Mouse (Mus musculus) thymus, postnatal 25 days (tissue): Measurements from ENCODE around the gene Tmcc3.

ENCODE experiments used
- DNase-seq: peaks from one replicate; pipeline ENCODE4 v3.0.0; 2022

The Tmcc3 gene

GRCm38 (mm10) chr10:94477366-94478225, 165.8 kb downstream of the Tmcc3 start:
- DNase-seq, result no peak

DNA sequence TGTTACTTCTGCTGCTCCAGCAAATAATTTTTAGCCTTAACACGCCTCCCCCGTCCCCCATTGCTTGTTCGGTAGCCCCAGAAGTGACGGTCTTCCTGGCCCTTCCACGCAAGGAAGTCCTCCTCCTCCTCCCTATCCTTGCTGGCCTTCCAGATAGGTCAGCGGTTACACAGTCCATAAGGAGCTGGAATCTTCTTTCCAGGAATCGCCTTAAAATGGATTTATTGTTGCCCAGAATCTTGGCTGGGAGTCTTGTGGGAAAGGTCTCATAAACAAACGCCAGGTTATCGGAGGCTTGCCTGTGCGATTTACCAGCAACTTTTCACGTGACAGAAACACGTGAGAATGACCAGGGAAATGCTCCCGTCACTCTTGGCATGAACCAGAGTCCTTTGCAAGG, 167.9 kb downstream of the Tmcc3 start:
- DNase-seq, result no peak

GRCm38 (mm10) chr10:94480380-94481101, 168.8 kb downstream of the Tmcc3 start:
- no peak for DNase-seq

DNA sequence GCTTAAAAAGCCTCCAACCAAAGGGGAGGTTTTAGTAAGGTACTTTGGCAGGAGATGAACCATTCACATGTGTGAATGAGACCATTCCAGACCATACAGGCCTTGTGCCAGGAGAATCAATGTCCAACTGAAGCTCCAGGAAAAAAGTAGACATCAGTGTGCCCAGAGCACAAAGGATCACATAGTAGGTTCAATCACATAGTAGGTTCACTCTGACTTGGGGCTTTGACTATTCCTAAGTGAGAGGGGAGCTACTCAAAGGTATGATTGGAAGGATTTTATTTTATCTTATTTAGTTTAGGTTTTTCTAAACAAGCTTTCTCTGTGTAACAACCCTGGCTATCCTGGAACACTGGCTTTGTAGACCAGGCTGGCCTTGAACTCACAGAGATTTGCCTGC, 169.9 kb downstream of the Tmcc3 start:
- no peak for DNase-seq

GRCm38 (mm10) chr10:94486179-94486578, 174.4 kb downstream of the Tmcc3 start:
- DNase-seq, result no peak

GRCm38 (mm10) chr10:94489509-94489908, 177.8 kb downstream of the Tmcc3 start:
- DNase-seq, result no peak

DNA sequence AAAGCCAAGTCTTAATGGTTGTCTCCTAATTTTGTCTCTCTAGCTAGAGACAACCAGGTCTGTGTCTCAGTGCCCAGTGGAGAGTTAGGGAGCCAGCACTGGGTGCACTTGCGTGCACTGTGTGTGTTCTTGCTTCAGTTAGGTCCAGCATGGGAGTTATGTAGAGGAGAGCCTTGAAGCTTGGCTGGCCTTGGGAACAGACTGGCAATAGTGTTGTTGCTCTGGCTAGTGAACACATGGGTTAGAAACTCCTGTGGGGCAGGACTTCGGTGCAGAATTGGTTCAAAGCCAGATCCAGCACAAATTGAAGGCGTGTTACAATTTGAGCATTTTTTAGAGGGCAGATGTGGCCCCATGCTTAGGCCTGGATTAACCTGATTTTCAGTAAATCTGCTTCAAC, 179.3 kb downstream of the Tmcc3 start:
- DNase-seq, result no peak

GRCm38 (mm10) chr10:94494403-94494846, 182.7 kb downstream of the Tmcc3 start:
- no peak for DNase-seq

- no peak for DNase-seq
Observed at GRCm38 (mm10) chr10:94495496-94496235, 183.9 kb downstream of the Tmcc3 start.

- no peak for DNase-seq
Observed at GRCm38 (mm10) chr10:94496826-94497440, 185.2 kb downstream of the Tmcc3 start.

DNA sequence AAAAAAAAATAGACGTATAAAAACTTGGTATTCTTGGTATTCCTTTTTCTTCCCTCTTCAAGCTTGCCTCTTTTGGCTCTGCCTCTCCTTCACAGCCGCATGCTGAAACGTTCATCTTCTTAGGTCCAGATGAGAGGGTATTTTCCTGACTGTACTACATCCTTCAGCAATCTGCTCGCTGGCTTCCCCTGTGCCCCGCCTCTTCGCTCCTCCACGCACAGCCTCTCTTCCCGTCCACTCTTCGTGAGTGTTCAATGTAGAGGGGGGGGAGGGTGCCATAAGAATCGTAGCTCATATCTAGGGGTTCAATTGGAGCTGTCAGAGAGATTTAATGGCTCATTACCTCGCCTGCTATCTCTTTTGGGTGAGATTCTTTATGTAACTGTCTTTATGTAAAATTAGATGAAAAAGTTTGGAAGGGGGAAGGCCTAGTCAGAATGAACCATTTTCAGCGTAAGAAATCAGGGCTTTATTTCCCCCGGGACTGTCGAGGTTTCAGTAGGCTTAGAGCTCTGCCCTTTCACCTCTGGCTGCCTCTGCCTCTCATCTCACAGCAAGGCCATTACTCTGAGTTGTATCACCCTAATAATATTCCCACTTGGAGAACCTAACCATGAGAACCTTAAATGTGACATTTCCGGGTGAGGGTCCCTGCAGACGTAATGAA, 188.6 kb downstream of the Tmcc3 start:
- no peak for DNase-seq

DNA sequence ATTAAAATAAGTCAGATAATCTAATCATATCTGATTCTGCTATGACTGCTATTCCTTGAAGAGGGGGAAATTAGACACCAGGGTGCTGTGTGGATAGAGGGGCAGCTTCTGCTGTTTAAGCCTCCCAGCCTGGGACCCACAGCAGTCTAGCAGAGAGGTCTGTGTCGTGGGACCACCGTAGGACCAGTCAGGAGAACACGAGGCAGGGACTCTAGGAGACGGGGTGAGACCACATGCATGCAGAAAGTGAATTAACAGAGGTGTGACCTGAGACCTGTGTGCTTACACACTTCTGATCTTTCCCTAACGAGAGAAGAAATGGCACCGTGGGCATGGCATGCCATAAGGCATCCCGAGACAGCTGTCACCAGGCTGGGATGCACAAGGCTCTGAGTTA, 189.1 kb downstream of the Tmcc3 start:
- DNase-seq, result no peak

GRCm38 (mm10) chr10:94501796-94502195, 190.0 kb downstream of the Tmcc3 start:
- no peak for DNase-seq

DNA sequence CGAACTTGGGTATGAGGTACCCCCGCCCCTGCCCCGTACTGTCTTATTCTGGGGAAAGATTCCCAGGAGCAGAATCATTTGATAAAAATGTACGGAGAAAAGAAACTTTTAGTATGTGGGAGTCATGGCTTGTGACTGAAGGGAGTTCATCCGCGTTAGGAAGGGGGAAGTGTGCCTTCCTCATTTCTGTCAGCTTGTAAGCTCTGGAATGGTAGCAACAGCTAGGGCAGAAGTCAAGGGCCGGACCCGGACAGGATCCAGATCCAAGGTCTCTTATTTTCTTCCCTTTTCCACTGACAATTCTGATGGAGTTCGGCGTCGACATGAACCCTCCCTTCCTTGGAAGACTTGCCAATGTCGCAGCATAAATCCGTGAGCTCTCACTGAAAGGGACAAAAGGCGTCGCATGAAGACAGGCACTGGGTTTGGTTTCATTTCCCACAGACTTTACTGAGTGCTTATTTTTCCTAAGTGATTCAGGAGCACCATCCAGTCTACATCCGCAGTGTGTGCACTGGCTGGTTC, 193.6 kb downstream of the Tmcc3 start:
- DNase-seq, result no peak

DNA sequence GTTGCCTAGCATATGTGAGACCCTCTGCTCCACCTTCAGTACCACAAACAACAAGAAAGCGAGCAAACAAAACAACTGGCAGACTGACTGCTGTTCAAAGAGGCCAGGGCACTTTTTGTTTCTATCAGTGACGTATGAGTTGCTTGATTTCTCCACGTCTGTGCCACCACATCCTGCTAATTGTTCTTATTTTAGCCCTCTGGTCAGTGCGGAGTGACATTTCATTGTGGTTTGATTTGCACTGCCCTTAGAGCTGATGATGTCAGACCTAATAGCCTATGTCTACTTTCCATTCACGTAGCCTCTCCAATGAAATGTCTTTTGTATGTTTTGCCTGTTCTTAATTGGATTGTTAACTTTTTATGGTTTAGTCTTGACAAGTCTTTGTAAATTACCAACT, 197.1 kb downstream of the Tmcc3 start:
- DNase-seq, result no peak

DNA sequence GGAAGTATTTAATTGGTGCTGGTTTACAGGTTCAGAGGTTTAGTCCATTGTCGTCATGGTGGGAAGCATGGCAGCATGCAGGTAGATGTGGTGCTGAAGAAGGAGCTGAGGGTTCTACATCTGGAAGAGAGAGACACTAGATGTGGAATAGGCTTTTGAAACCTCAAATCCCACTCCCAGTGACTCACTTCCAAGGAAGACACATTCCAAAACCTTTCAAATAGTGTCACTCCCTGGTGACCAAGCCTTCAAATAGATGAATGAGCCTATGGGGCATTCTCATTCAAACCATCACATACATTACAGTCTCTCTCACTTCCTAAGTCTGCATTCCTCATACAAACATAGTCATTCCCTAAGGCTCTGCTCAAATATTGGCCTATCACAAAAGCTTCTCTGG, 201.0 kb downstream of the Tmcc3 start:
- DNase-seq, result no peak

DNA sequence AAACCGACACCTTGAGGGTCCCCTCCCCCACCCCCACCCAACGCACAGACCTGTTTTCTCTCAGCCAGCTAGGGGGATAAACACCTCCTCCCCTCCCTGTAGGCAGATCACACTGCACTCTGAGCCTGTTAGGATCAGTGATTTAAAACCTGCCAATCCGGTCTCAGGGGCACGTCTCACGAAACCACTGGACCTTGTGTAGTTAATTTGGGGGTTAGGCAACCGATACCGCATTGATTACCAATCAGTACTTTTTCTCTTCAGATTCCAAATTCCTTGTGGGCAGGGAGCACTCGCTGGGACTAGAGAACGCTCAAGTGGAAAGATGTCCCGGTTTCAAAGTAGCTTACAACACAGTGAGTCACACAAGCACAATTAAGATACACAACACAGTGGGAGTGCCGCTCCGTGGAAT, 202.3 kb downstream of the Tmcc3 start:
- no peak for DNase-seq

GRCm38 (mm10) chr10:94514506-94515178, 202.9 kb downstream of the Tmcc3 start:
- peak; percentile 90 for DNase-seq

DNA sequence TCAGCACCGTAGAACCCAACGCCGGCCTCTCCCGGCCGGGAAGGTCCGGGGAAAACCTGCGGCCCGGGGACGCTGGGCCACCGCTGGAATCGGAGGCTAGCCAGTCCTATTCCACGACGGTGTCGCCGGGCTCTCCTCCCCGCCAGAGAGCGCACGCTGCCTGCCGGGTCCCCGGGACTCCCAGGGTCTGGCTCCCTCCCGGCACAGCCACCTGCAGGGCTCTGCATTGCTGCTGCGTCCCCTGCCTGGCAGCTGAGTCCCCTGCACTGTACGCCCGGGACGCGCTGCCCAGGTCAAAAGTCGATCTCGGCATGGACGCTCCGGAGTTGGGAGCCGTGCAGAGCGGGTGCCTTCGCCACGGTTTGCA, 203.4 kb downstream of the Tmcc3 start:
- DNase-seq, result peak; percentile 85

DNA sequence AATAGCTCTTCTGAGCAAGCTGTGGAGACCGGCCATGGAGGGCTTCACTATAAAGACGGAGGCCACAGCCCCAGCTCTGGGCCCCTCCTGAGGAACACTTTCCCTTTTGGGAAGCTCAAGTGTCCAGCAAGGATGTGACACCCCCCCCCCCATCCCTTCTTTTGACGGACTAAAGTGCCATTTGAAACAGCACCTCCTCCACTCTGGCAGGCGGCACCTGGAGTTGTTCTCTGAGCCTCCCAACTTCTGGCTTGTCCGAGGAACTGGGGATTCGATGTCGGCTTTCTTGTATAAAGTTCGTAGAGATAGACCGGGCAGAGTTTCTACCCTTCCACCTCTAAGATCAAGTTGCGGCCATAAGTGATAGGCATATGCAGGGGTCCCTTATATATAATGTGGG, 203.8 kb downstream of the Tmcc3 start:
- DNase-seq, result peak; percentile 20

DNA sequence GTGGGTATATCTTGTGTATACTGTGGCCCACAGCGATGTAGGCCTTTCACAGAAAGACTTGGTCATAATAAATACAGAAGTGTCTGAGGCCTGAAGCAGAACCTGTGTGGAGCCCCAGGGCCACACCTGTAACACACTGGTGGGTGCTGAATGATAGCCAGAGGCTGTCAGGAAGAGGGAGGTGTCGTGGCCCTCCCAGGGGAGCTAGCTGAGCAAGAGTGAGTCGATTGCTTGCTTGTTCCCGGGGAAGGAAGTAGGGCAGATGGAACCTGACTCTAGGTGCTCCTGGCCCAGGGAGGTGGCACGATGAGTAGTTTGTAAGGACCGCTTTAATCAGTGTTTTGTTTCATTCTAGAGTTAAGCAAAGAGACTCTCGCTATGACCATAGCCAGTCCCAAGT, 208.1 kb downstream of the Tmcc3 start:
- DNase-seq, result no peak
